Mouse (Mus musculus) stomach, postnatal 0 days (tissue): ENCODE measurements around the gene Morn4.

Source experiments
- CTCF ChIP-seq: IDR thresholded peaks from 2 replicates; pipeline ENCODE4 v1.5.1; 2016; ENCODE audit warnings: antibody characterized with exemption, low read depth, mild to moderate bottlenecking, moderate library complexity
- EP300 ChIP-seq: optimal IDR thresholded peaks from 2 replicates; pipeline ENCODE3; 2016; ENCODE audit warnings: antibody characterized with exemption

GRCm38 (mm10) chr19:42035456-42036248 lies 50.5 kb downstream of the Morn4 start, which contains the start of gene Ankrd2:
- TF ChIP-seq EP300 (no peak), CTCF (peak; percentile 98)
